Mouse (Mus musculus): Measurements from ENCODE around the gene Gm49342. TPM values are rescaled to one million over a fixed set of nuclear protein-coding genes. Genes with fewer than 3 reads are reported as not detected.

Gm49342 gene
- polyA plus RNA-seq, 1 experiment, result not detected

GRCm38 (mm10) chr14:50979631-50980030 lies 35.3 kb downstream of the Gm49342 start:
- no peaks in the 10 kb centered on the region for H3K27me3 ChIP-seq (ENCODE audit: control insufficient read depth, insufficient read depth, low read length)
- H3K27ac ChIP-seq (ENCODE audit: insufficient read depth, low read depth, low read length), result no peak overlapping the region
- no peaks in the 10 kb centered on the region; the same call in 1 of the 2 replicates for H3K4me1 ChIP-seq (ENCODE audit: control insufficient read depth, insufficient read depth, insufficient read length, low read length)
- H3K36me3 ChIP-seq (ENCODE audit: control insufficient read depth, insufficient read depth, low read length), result no peaks in the 10 kb centered on the region
- H3K4me3 ChIP-seq (ENCODE audit: low read depth, low read length), result no peak overlapping the region
- TF ChIP-seq POLR2A (IDR thresholded peaks at IDR 0.05; ENCODE audit: low read depth, low read length), result no peak
- no peak for TF ChIP-seq CTCF (IDR thresholded peaks at IDR 0.05; ENCODE audit: extremely low read depth, insufficient read length, insufficient replicate concordance, low read depth, low read length)

DNA sequence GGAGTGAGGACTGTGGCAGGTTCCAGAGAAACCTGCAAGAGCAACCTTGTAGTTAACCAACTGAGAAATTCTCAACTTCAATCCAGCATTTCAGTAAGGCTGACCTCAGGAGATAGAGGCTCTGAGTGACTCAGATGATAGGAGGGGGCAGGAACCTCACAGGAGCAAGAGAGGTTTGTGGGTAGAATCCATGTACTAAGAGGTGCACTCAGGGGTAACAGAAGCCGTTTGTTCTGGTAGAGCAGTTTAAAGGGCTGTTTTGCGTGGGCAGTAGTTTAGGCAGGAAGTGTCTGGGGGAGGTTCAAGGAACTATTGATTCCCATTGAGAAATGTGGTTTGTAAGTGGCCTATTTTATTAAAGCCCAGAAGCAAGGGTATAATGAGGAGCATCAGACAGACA lies 36.9 kb downstream of the Gm49342 start:
- no peaks in the 10 kb centered on the region; the same call in 1 of the 2 replicates for H3K4me1 ChIP-seq (ENCODE audit: control insufficient read depth, insufficient read depth, insufficient read length, low read length)
- no peak overlapping the region for H3K27ac ChIP-seq (ENCODE audit: insufficient read depth, low read depth, low read length)
- TF ChIP-seq POLR2A (IDR thresholded peaks at IDR 0.05; ENCODE audit: low read depth, low read length) (no peak), CTCF (IDR thresholded peaks at IDR 0.05; ENCODE audit: extremely low read depth, insufficient read length, insufficient replicate concordance, low read depth, low read length) (no peak)
- WGBS, result 59% methylated on average over 2 of the region's 2 CpGs
- H3K36me3 ChIP-seq (ENCODE audit: control insufficient read depth, insufficient read depth, low read length), result no peaks in the 10 kb centered on the region
- no peak overlapping the region for H3K4me3 ChIP-seq (ENCODE audit: low read depth, low read length)
- no peaks in the 10 kb centered on the region for H3K27me3 ChIP-seq (ENCODE audit: control insufficient read depth, insufficient read depth, low read length)

GRCm38 (mm10) chr14:50981837-50982236 lies 37.5 kb downstream of the Gm49342 start:
- WGBS, result 56% methylated on average over 5 of the region's 5 CpGs
- TF ChIP-seq CTCF (IDR thresholded peaks at IDR 0.05; ENCODE audit: extremely low read depth, insufficient read length, insufficient replicate concordance, low read depth, low read length) (no peak), POLR2A (IDR thresholded peaks at IDR 0.05; ENCODE audit: low read depth, low read length) (no peak)

DNA sequence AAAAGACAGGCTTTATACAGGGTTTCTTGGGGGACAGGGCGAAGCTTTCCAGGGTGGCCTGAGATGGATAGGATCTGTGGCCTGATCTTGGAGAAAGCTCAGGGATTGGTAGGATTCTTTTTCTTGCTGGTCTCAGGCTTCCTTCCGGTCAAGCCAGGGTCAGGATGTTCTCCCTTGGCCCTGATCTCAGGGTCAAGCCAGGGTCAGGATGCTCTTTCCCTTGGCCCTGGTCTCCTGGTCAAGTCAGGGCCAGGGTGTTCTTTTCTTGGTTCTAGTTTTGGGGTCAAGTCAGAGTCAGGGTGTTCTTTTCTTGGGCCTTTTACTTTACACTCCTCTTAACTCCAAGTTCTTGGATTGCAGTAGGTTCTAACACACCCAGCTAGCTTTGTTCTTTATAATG lies 43.4 kb downstream of the Gm49342 start:
- TF ChIP-seq POLR2A (IDR thresholded peaks at IDR 0.05; ENCODE audit: low read depth, low read length) (no peak), CTCF (IDR thresholded peaks at IDR 0.05; ENCODE audit: extremely low read depth, insufficient read length, insufficient replicate concordance, low read depth, low read length) (no peak)
- Histone ChIP-seq H3K27ac (ENCODE audit: insufficient read depth, low read depth, low read length) (no peak overlapping the region), H3K4me1 (ENCODE audit: control insufficient read depth, insufficient read depth, insufficient read length, low read length) (peaks cover 6% of the 10 kb centered on the region), H3K27me3 (ENCODE audit: control insufficient read depth, insufficient read depth, low read length) (no peaks in the 10 kb centered on the region), H3K36me3 (ENCODE audit: control insufficient read depth, insufficient read depth, low read length) (no peaks in the 10 kb centered on the region), H3K4me3 (ENCODE audit: low read depth, low read length) (no peak overlapping the region)
- 89% methylated on average over 2 of the region's 2 CpGs for WGBS

More at GRCm38 (mm10) chr14:50981837-50982236, 37.5 kb downstream of the Gm49342 start:
- no peaks in the 10 kb centered on the region for H3K36me3 ChIP-seq (ENCODE audit: control insufficient read depth, insufficient read depth, low read length)
- H3K4me3 ChIP-seq (ENCODE audit: low read depth, low read length), result no peak overlapping the region
- H3K4me1 ChIP-seq (ENCODE audit: control insufficient read depth, insufficient read depth, insufficient read length, low read length), result no peaks in the 10 kb centered on the region; the same call in 1 of the 2 replicates
- no peaks in the 10 kb centered on the region for H3K27me3 ChIP-seq (ENCODE audit: control insufficient read depth, insufficient read depth, low read length)
- no peak overlapping the region for H3K27ac ChIP-seq (ENCODE audit: insufficient read depth, low read depth, low read length)

DNA sequence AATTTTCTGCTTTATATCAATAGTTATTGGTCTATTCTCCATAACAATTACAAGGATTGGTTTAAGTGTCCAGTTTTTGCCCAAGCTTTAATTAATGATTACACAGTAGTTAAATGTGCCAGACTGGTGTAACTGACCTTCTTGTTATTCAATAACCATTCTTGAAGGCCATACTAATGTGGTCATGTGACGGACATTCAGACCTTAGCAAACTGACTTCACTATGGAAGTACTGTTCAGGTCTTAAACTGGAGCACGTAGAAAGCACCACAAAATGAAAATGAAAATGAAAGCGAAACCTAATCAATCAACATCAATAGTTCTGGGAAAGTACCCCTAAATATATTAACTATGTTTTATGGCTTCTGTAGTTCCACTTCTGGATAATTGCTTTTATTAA lies 46.7 kb downstream of the Gm49342 start:
- no peak overlapping the region for H3K27ac ChIP-seq (ENCODE audit: insufficient read depth, low read depth, low read length)
- no peaks in the 10 kb centered on the region for H3K36me3 ChIP-seq (ENCODE audit: control insufficient read depth, insufficient read depth, low read length)
- H3K27me3 ChIP-seq (ENCODE audit: control insufficient read depth, insufficient read depth, low read length), result no peaks in the 10 kb centered on the region
- peaks cover 6% of the 10 kb centered on the region for H3K4me1 ChIP-seq (ENCODE audit: control insufficient read depth, insufficient read depth, insufficient read length, low read length)
- WGBS, result 27% methylated on average over 3 of the region's 3 CpGs
- TF ChIP-seq CTCF (IDR thresholded peaks at IDR 0.05; ENCODE audit: extremely low read depth, insufficient read length, insufficient replicate concordance, low read depth, low read length) (no peak), POLR2A (IDR thresholded peaks at IDR 0.05; ENCODE audit: low read depth, low read length) (no peak)
- H3K4me3 ChIP-seq (ENCODE audit: low read depth, low read length), result no peak overlapping the region

- Histone ChIP-seq H3K36me3 (ENCODE audit: control insufficient read depth, insufficient read depth, low read length) (no peaks in the 10 kb centered on the region), H3K27me3 (ENCODE audit: control insufficient read depth, insufficient read depth, low read length) (no peaks in the 10 kb centered on the region), H3K4me1 (ENCODE audit: control insufficient read depth, insufficient read depth, insufficient read length, low read length) (peaks cover 4% of the 10 kb centered on the region; the same call in 1 of the 2 replicates), H3K27ac (ENCODE audit: insufficient read depth, low read depth, low read length) (no peak overlapping the region; the same call in 1 of the 2 replicates), H3K4me3 (ENCODE audit: low read depth, low read length) (no peak overlapping the region)
- WGBS, result 66% methylated on average over 3 of the region's 3 CpGs
- TF ChIP-seq CTCF (IDR thresholded peaks at IDR 0.05; ENCODE audit: extremely low read depth, insufficient read length, insufficient replicate concordance, low read depth, low read length) (no peak), POLR2A (IDR thresholded peaks at IDR 0.05; ENCODE audit: low read depth, low read length) (no peak)
Observed at GRCm38 (mm10) chr14:50997088-50997487, 52.8 kb downstream of the Gm49342 start.

GRCm38 (mm10) chr14:50997999-50998666 lies 53.8 kb downstream of the Gm49342 start:
- Histone ChIP-seq H3K27me3 (ENCODE audit: control insufficient read depth, insufficient read depth, low read length) (no peaks in the 10 kb centered on the region), H3K27ac (ENCODE audit: insufficient read depth, low read depth, low read length) (0 out of 2 replicates have a peak overlapping the region, but pooled peaks have one; percentile 4), H3K4me3 (ENCODE audit: low read depth, low read length) (no peak overlapping the region), H3K36me3 (ENCODE audit: control insufficient read depth, insufficient read depth, low read length) (no peaks in the 10 kb centered on the region), H3K4me1 (ENCODE audit: control insufficient read depth, insufficient read depth, insufficient read length, low read length) (peaks cover 4% of the 10 kb centered on the region; the same call in 1 of the 2 replicates)
- no peak for TF ChIP-seq CTCF (IDR thresholded peaks at IDR 0.05; ENCODE audit: extremely low read depth, insufficient read length, insufficient replicate concordance, low read depth, low read length)
- TF ChIP-seq POLR2A (IDR thresholded peaks at IDR 0.05; ENCODE audit: low read depth, low read length), result no peak
- WGBS, result 19% methylated on average over 2 of the region's 2 CpGs
